Mouse (Mus musculus) embryonic fibroblast, embryonic 13.5 days (primary cell): ENCODE measurements around the gene Syce1l. TPM values are rescaled to one million over a fixed set of nuclear protein-coding genes. Genes with fewer than 3 reads are reported as not detected.

Experiments
- H3K27ac ChIP-seq: 2 replicates; pipeline ENCODE4 v1.5.1; 2012; ENCODE audit warnings: low read length, control low read depth, inconsistent platforms; ENCODE audit not compliant: insufficient read depth
- H3K4me1 ChIP-seq: 2 replicates; pipeline ENCODE4 v1.6.1; 2011; ENCODE audit warnings: low read length; ENCODE audit not compliant: control insufficient read depth, insufficient read depth
- H3K4me3 ChIP-seq: 2 replicates; pipeline ENCODE4 v1.5.1; 2011; ENCODE audit warnings: mild to moderate bottlenecking, control low read depth, low read length; ENCODE audit not compliant: insufficient read depth
- CTCF ChIP-seq: IDR thresholded peaks from 2 replicates; pipeline ENCODE4 v1.5.1; 2011; ENCODE audit warnings: mild to moderate bottlenecking, control low read depth, low read length, moderate library complexity, borderline replicate concordance; ENCODE audit not compliant: insufficient read depth
- POLR2A ChIP-seq: IDR thresholded peaks from 2 replicates; pipeline ENCODE4 v1.6.1; 2011; ENCODE audit warnings: low read depth, mild to moderate bottlenecking, control low read depth, low read length, moderate library complexity
- polyA plus RNA-seq: library from polyadenylated mRNA; stranded (reverse); fragments of >200 nt; gene quantifications from 2 replicates; pipeline ENCODE4 v1.2.4, GENCODE M21; 2011; ENCODE audit warnings: low read depth; ENCODE audit not compliant: missing spikeins, insufficient read length

The Syce1l gene
- polyA plus RNA-seq, 1 experiment, result not detected

GRCm38 (mm10) chr8:113672599-113673255, 29.7 kb downstream of the Syce1l start:
- TF ChIP-seq POLR2A (no peak), CTCF (no peak)
- Histone ChIP-seq H3K4me3 (no peak overlapping the region), H3K4me1 (peaks cover 4% of the 10 kb centered on the region; the same call in 1 of the 2 replicates), H3K27ac (no peak overlapping the region)

GRCm38 (mm10) chr8:113673300-113673699, 30.3 kb downstream of the Syce1l start:
- Histone ChIP-seq H3K4me1 (peaks cover 4% of the 10 kb centered on the region; the same call in 1 of the 2 replicates), H3K4me3 (no peak overlapping the region), H3K27ac (no peak overlapping the region)
- TF ChIP-seq POLR2A (no peak), CTCF (no peak)

- no peak overlapping the region for H3K4me3 ChIP-seq
- no peak overlapping the region for H3K27ac ChIP-seq
- no peaks in the 10 kb centered on the region for H3K4me1 ChIP-seq
- TF ChIP-seq POLR2A (no peak), CTCF (no peak)
These were observed 31.6 kb downstream of the Syce1l start for GRCm38 (mm10) chr8:113674611-113675010.

- H3K4me1 ChIP-seq, result no peaks in the 10 kb centered on the region
- no peak overlapping the region for H3K4me3 ChIP-seq
- no peak overlapping the region for H3K27ac ChIP-seq
- TF ChIP-seq CTCF, result no peak
- no peak for TF ChIP-seq POLR2A
These were observed 32.3 kb downstream of the Syce1l start for GRCm38 (mm10) chr8:113675281-113675680.

GRCm38 (mm10) chr8:113676811-113677210, 33.8 kb downstream of the Syce1l start:
- Histone ChIP-seq H3K27ac (no peak overlapping the region), H3K4me3 (no peak overlapping the region), H3K4me1 (no peaks in the 10 kb centered on the region)
- TF ChIP-seq CTCF, result no peak
- TF ChIP-seq POLR2A, result no peak

GRCm38 (mm10) chr8:113679361-113679760, 36.3 kb downstream of the Syce1l start:
- H3K27ac ChIP-seq, result no peak overlapping the region
- H3K4me3 ChIP-seq, result no peak overlapping the region
- TF ChIP-seq POLR2A (no peak), CTCF (no peak)
- H3K4me1 ChIP-seq, result no peaks in the 10 kb centered on the region

GRCm38 (mm10) chr8:113687889-113688542, 45.0 kb downstream of the Syce1l start:
- no peak overlapping the region for H3K27ac ChIP-seq
- TF ChIP-seq POLR2A, result no peak
- no peak for TF ChIP-seq CTCF
- no peaks in the 10 kb centered on the region for H3K4me1 ChIP-seq
- no peak overlapping the region for H3K4me3 ChIP-seq

- no peak overlapping the region for H3K4me3 ChIP-seq
- TF ChIP-seq CTCF (no peak), POLR2A (no peak)
- no peak overlapping the region for H3K27ac ChIP-seq
- H3K4me1 ChIP-seq, result no peaks in the 10 kb centered on the region
These were observed 45.5 kb downstream of the Syce1l start for GRCm38 (mm10) chr8:113688543-113688915.

GRCm38 (mm10) chr8:113691622-113692343, 48.8 kb downstream of the Syce1l start:
- Histone ChIP-seq H3K4me3 (no peak overlapping the region), H3K4me1 (no peaks in the 10 kb centered on the region), H3K27ac (no peak overlapping the region)
- TF ChIP-seq CTCF (no peak), POLR2A (no peak)

- TF ChIP-seq POLR2A (no peak), CTCF (no peak)
- H3K27ac ChIP-seq, result no peak overlapping the region
These were observed 62.0 kb downstream of the Syce1l start for GRCm38 (mm10) chr8:113704968-113705367.

More at GRCm38 (mm10) chr8:113704968-113705367, 62.0 kb downstream of the Syce1l start:
- Histone ChIP-seq H3K4me3 (no peak overlapping the region), H3K4me1 (no peaks in the 10 kb centered on the region)

Other genes starting within 250 kb of the Syce1l start
- gene Mon1b, start 7.6 kb upstream of the Syce1l start, polyA plus RNA-seq, result 8.9 and 9.0 TPM in 2 replicates
- gene Adamts18, start 205.5 kb downstream of the Syce1l start, polyA plus RNA-seq, result 0.30 and 0.45 TPM in 2 replicates